Mouse (Mus musculus): ENCODE results near the gene Ism1. TPM values are rescaled to one million over a fixed set of nuclear protein-coding genes. Genes with fewer than 3 reads are reported as not detected.

The Ism1 gene
- polyA plus RNA-seq, 1 experiment from 2014 or later: 0.50 TPM

DNA sequence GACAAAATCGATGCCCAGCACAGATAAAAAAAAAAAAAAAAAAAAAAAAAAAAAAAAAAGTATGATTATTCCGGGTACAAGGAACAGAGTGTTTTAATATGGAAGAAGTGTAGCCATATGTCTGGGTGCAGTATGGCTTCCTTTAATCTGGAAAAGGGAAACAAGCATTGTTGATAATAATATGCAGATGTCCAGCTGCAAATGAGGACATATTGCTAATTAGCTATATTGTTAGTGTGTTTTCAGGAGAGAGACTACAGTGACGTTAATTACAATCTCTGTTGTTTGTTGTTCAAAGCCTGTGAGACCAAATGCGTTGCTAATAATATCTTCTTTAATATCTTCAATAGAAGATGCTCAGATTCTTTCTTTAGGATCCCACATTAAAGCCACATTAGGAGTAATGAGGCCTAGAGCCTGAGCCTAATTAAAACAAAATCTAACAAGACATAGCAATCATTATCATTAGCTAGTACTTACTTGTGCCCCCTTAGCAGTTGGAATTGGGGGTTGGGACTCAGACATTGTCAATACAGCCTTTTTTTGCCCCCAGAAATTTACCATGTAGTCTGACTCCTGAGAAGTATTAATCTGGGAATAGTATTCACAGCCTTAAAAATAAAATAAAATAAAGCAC is 46.3 kb downstream of the Ism1 start:
- H3K4me1 ChIP-seq (ENCODE audit: control insufficient read depth, insufficient read depth, low read length): no peaks in the 10 kb centered on the region
- H3K27ac ChIP-seq (ENCODE audit: low read depth, low read length): no peak overlapping the region
- peak; percentile 88 for ATAC-seq
- DNase-seq (ENCODE audit: low spot score): peak; percentile 72
- no peak overlapping the region for H3K4me3 ChIP-seq (ENCODE audit: low read depth, low read length)
- H3K9me3 ChIP-seq (replicated peaks; ENCODE audit: control insufficient read depth, low read length): no peaks in the 10 kb centered on the region
- no peak overlapping the region for H3K9ac ChIP-seq (ENCODE audit: low read length)
- no peaks in the 10 kb centered on the region for H3K36me3 ChIP-seq (ENCODE audit: control insufficient read depth, insufficient read depth, low read length)
- H3K27me3 ChIP-seq (replicated peaks; ENCODE audit: control insufficient read depth, insufficient read depth, low read length): no peaks in the 10 kb centered on the region
- H3K4me2 ChIP-seq (ENCODE audit: low read length): no peak overlapping the region
- 22% methylated on average over 4 of the region's 4 CpGs for WGBS

DNA sequence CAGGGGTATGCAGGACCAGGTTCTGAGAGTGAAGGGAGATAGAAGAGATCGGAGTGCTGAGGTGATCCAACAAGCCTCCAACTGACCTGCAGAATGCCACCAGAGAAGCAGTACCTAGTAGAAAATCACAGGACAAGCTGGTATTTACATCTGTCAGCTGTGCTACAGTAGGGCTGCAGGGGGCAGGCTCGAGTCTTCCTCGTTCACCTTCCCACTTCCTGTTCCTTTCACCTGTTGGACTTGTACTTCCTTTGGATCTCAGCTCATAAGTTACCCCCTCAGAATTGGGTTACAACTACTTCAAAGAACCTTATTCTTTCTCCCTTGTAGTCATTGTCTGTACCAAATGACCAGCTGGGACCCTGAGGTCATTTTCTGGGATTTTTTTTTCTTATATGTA is 47.4 kb downstream of the Ism1 start:
- no peak overlapping the region for H3K4me2 ChIP-seq (ENCODE audit: low read length)
- no peak for DNase-seq (ENCODE audit: low spot score)
- H3K36me3 ChIP-seq (ENCODE audit: control insufficient read depth, insufficient read depth, low read length): no peaks in the 10 kb centered on the region
- H3K4me1 ChIP-seq (ENCODE audit: control insufficient read depth, insufficient read depth, low read length): no peaks in the 10 kb centered on the region
- ATAC-seq: no peak
- no peaks in the 10 kb centered on the region for H3K9me3 ChIP-seq (replicated peaks; ENCODE audit: control insufficient read depth, low read length)
- WGBS: 77% methylated on average over 3 of the region's 3 CpGs
- no peaks in the 10 kb centered on the region for H3K27me3 ChIP-seq (replicated peaks; ENCODE audit: control insufficient read depth, insufficient read depth, low read length)
- H3K9ac ChIP-seq (ENCODE audit: low read length): no peak overlapping the region
- H3K4me3 ChIP-seq (ENCODE audit: low read depth, low read length): no peak overlapping the region
- H3K27ac ChIP-seq (ENCODE audit: low read depth, low read length): no peak overlapping the region

DNA sequence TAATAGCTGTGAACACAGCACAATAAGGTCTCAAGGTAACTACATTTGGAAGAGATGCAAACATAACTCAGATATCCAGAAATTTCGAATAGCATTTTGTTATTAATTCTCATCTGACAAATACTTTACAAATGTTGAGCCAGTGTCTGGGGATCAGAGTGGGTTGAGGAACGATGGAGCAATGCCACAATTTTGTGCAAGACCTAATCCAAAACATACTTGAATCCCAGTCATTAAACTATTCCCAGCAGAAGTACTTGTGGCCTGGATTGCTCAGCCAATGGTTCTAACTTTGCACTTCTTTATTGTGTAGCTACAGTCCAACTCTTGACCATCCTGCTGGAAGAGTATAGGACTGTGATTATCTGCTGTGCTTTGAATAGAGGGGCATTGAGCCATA is 50.1 kb downstream of the Ism1 start:
- no peaks in the 10 kb centered on the region for H3K4me1 ChIP-seq (ENCODE audit: control insufficient read depth, insufficient read depth, low read length)
- ATAC-seq: no peak
- H3K36me3 ChIP-seq (ENCODE audit: control insufficient read depth, insufficient read depth, low read length): no peaks in the 10 kb centered on the region
- no peak overlapping the region for H3K4me2 ChIP-seq (ENCODE audit: low read length)
- H3K27ac ChIP-seq (ENCODE audit: low read depth, low read length): no peak overlapping the region
- H3K9ac ChIP-seq (ENCODE audit: low read length): no peak overlapping the region
- 90% methylated on average over 2 of the region's 2 CpGs for WGBS
- no peak overlapping the region for H3K4me3 ChIP-seq (ENCODE audit: low read depth, low read length)
- DNase-seq (ENCODE audit: low spot score): no peak
- no peaks in the 10 kb centered on the region for H3K9me3 ChIP-seq (replicated peaks; ENCODE audit: control insufficient read depth, low read length)
- no peaks in the 10 kb centered on the region for H3K27me3 ChIP-seq (replicated peaks; ENCODE audit: control insufficient read depth, insufficient read depth, low read length)

DNA sequence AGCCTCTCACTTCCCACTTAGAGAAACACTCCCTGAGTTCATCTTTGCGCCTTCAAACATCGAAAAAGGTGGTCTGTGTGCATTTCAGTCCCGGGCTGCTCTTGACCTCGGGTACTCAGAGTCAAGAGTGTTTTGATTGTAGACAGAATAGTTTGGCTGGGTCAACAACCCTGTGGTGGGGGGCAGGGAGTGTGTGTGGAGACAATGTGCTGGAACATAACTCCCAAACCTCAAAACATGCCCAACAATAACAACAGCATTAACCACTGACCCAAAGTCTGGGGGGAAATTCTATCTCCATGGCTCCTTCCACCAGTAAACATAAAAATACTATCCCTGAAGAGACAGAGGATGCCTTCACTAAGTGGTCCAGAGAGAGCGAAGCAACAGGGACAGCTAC is 51.4 kb downstream of the Ism1 start:
- H3K9me3 ChIP-seq (replicated peaks; ENCODE audit: control insufficient read depth, low read length): no peaks in the 10 kb centered on the region
- H3K4me1 ChIP-seq (ENCODE audit: control insufficient read depth, insufficient read depth, low read length): no peaks in the 10 kb centered on the region
- no peak overlapping the region for H3K4me2 ChIP-seq (ENCODE audit: low read length)
- H3K27ac ChIP-seq (ENCODE audit: low read depth, low read length): no peak overlapping the region
- ATAC-seq (no peak), DNase-seq (ENCODE audit: low spot score) (no peak)
- no peaks in the 10 kb centered on the region for H3K36me3 ChIP-seq (ENCODE audit: control insufficient read depth, insufficient read depth, low read length)
- H3K9ac ChIP-seq (ENCODE audit: low read length): no peak overlapping the region
- H3K27me3 ChIP-seq (replicated peaks; ENCODE audit: control insufficient read depth, insufficient read depth, low read length): no peaks in the 10 kb centered on the region
- WGBS: 91% methylated on average over 5 of the region's 5 CpGs
- H3K4me3 ChIP-seq (ENCODE audit: low read depth, low read length): no peak overlapping the region

DNA sequence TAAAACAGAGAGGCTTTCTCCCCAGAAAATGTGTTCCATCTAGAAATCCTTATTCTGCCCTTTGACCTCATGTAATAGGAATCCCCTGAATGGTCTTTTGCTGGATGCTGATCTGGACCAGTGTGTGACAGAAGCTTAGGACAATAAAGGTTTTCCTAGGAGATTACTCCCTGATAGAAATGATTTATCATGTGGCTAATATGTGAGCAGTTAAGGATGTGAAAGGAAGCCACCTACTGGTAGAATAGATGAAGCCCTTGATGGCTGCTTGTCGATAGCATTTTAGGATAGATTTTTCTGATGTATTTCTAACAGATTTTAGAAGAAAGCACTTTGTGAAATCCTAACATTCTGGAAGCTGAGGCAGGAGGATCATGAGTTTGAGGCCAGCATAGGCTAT is 64.4 kb downstream of the Ism1 start:
- ATAC-seq: peak; percentile 64

DNA sequence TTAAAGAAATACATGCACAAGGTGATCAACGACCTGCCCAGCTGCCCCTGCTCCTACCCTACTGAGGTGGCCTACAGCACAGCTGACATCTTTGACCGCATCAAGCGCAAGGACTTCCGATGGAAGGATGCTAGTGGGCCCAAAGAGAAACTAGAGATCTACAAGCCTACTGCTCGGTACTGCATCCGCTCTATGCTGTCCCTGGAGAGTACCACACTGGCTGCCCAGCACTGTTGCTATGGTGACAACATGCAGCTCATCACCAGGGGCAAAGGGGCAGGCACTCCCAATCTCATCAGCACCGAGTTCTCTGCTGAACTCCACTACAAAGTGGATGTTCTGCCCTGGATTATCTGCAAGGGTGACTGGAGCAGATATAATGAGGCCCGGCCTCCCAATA is 79.0 kb downstream of the Ism1 start:
- ATAC-seq: peak; percentile 42; the same call in 1 of the 2 replicates
- 77% methylated on average over 8 of the region's 8 CpGs for WGBS
- no peaks in the 10 kb centered on the region for H3K27me3 ChIP-seq (replicated peaks; ENCODE audit: control insufficient read depth, insufficient read depth, low read length)

More for the DNA sequence above, 64.4 kb downstream of the Ism1 start:
- no peaks in the 10 kb centered on the region for H3K4me1 ChIP-seq (ENCODE audit: control insufficient read depth, insufficient read depth, low read length)
- no peak overlapping the region for H3K27ac ChIP-seq (ENCODE audit: low read depth, low read length)
- H3K9ac ChIP-seq (ENCODE audit: low read length): no peak overlapping the region
- WGBS: 80% methylated on average over 1 of the region's 1 CpGs
- no peak overlapping the region for H3K4me2 ChIP-seq (ENCODE audit: low read length)
- H3K9me3 ChIP-seq (replicated peaks; ENCODE audit: control insufficient read depth, low read length): no peaks in the 10 kb centered on the region
- H3K27me3 ChIP-seq (replicated peaks; ENCODE audit: control insufficient read depth, insufficient read depth, low read length): no peaks in the 10 kb centered on the region
- no peak overlapping the region for H3K4me3 ChIP-seq (ENCODE audit: low read depth, low read length)
- no peaks in the 10 kb centered on the region for H3K36me3 ChIP-seq (ENCODE audit: control insufficient read depth, insufficient read depth, low read length)
- peak; percentile 51 for DNase-seq (ENCODE audit: low spot score)

DNA sequence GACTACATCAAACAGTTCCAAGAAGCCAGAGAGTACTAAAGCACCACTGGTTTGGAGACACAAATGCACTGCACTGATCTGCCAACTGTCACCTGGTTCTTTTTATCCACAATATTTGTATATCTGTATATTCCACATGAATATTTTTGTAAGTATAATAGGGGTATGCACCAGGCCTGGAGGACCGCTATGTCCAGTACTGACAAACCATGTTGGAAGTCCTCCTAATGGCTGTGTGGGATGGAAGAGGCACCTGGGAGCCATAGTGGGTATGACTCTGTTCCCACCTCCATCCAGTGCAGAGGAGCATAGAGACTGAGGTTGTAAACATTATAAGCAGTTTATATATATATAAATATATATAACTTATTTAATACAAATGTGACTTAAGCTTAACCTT is 79.5 kb downstream of the Ism1 start:
- Histone ChIP-seq H3K4me2 (ENCODE audit: low read length) (no peak overlapping the region), H3K27ac (ENCODE audit: low read depth, low read length) (no peak overlapping the region), H3K9me3 (replicated peaks; ENCODE audit: control insufficient read depth, low read length) (no peaks in the 10 kb centered on the region), H3K9ac (ENCODE audit: low read length) (no peak overlapping the region), H3K27me3 (replicated peaks; ENCODE audit: control insufficient read depth, insufficient read depth, low read length) (no peaks in the 10 kb centered on the region), H3K4me1 (ENCODE audit: control insufficient read depth, insufficient read depth, low read length) (no peaks in the 10 kb centered on the region), H3K4me3 (ENCODE audit: low read depth, low read length) (no peak overlapping the region), H3K36me3 (ENCODE audit: control insufficient read depth, insufficient read depth, low read length) (no peaks in the 10 kb centered on the region)
- WGBS: 100% methylated on average over 1 of the region's 1 CpGs
- DNase-seq (ENCODE audit: low spot score) (no peak), ATAC-seq (no peak)

More for the DNA sequence above, 79.0 kb downstream of the Ism1 start:
- Histone ChIP-seq H3K4me1 (ENCODE audit: control insufficient read depth, insufficient read depth, low read length) (no peaks in the 10 kb centered on the region), H3K9me3 (replicated peaks; ENCODE audit: control insufficient read depth, low read length) (no peaks in the 10 kb centered on the region), H3K4me2 (ENCODE audit: low read length) (no peak overlapping the region), H3K4me3 (ENCODE audit: low read depth, low read length) (no peak overlapping the region), H3K9ac (ENCODE audit: low read length) (no peak overlapping the region), H3K36me3 (ENCODE audit: control insufficient read depth, insufficient read depth, low read length) (no peaks in the 10 kb centered on the region), H3K27ac (ENCODE audit: low read depth, low read length) (no peak overlapping the region)
- DNase-seq (ENCODE audit: low spot score): no peak

DNA sequence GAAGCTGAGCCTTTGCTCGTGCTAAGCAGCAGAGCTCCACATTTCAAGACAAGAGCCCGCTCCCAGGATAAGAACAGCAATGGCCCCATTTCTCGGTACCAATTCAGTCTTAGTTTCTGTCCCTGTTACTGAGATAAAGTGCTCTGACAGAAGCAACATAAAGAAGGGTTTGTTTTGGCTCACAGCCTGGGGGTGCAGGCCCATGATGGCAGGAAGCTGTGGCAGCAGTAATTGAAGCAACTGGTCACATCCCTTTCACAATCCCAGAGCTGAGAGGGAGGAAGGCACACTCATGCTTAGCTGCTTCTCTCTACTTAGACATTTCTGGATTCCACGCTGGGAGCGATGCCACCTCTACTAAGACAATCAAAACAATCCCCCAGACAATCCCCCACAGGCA is 86.4 kb downstream of the Ism1 start:
- 75% methylated on average over 5 of the region's 5 CpGs for WGBS
- no peak overlapping the region for H3K4me3 ChIP-seq (ENCODE audit: low read depth, low read length)
- H3K9ac ChIP-seq (ENCODE audit: low read length): no peak overlapping the region
- DNase-seq (ENCODE audit: low spot score) (no peak), ATAC-seq (no peak)
- H3K36me3 ChIP-seq (ENCODE audit: control insufficient read depth, insufficient read depth, low read length): no peaks in the 10 kb centered on the region
- no peaks in the 10 kb centered on the region for H3K9me3 ChIP-seq (replicated peaks; ENCODE audit: control insufficient read depth, low read length)
- no peak overlapping the region for H3K4me2 ChIP-seq (ENCODE audit: low read length)
- H3K27me3 ChIP-seq (replicated peaks; ENCODE audit: control insufficient read depth, insufficient read depth, low read length): no peaks in the 10 kb centered on the region
- H3K27ac ChIP-seq (ENCODE audit: low read depth, low read length): no peak overlapping the region
- no peaks in the 10 kb centered on the region for H3K4me1 ChIP-seq (ENCODE audit: control insufficient read depth, insufficient read depth, low read length)

DNA sequence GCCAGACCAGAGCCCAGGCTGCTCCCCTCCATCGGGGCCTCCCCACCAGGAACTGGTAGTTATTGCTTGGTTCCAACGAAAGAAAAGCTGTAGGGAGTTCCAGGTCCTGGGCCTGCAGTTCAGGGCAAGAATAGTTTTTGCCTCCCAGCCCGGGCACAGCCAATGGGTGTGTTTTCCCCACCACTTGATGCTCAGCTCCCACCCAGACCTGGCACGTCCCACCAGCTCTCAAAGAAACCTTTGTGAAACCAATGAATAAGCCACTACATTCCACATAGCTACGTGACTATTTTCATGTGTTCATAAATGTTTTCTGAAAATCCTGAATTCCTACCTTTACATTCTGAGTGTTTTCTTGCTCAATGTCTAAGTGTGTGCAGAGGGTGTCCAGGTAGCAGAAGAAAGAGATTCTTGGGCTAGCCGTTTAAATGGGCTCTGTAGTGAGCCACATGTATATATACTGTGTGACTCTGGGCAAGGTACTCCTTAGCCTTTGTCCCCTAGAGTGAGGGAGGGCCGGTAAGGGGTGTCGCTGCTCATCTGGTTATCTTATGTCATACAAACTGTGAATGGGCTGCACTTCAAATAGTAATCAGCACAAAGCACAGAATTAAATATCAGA is 97.1 kb downstream of the Ism1 start:
- WGBS: 79% methylated on average over 8 of the region's 8 CpGs
- no peak overlapping the region for H3K4me2 ChIP-seq (ENCODE audit: low read length)
- no peak overlapping the region for H3K27ac ChIP-seq (ENCODE audit: low read depth, low read length)
- no peaks in the 10 kb centered on the region for H3K36me3 ChIP-seq (ENCODE audit: control insufficient read depth, insufficient read depth, low read length)
- no peak overlapping the region for H3K4me3 ChIP-seq (ENCODE audit: low read depth, low read length)
- DNase-seq (ENCODE audit: low spot score): no peak
- no peak overlapping the region for H3K9ac ChIP-seq (ENCODE audit: low read length)
- no peak for ATAC-seq
- H3K9me3 ChIP-seq (replicated peaks; ENCODE audit: control insufficient read depth, low read length): no peaks in the 10 kb centered on the region
- H3K27me3 ChIP-seq (replicated peaks; ENCODE audit: control insufficient read depth, insufficient read depth, low read length): no peaks in the 10 kb centered on the region
- no peaks in the 10 kb centered on the region for H3K4me1 ChIP-seq (ENCODE audit: control insufficient read depth, insufficient read depth, low read length)

Data from forebrain, embryonic 14.5 days (tissue).